Mouse (Mus musculus) liver, embryonic 14.5 days (tissue): ENCODE data around the gene Hinfp. TPM values are rescaled to one million over a fixed set of nuclear protein-coding genes. Genes with fewer than 3 reads are reported as not detected.

ENCODE experiments used
- ATAC-seq: fragments of 200-750 bp; cut with Nextera tagmentation; 2 replicates; pipeline ENCODE4 v1.8.0; 2017; ENCODE audit warnings: moderate number of reproducible peaks, mild to moderate bottlenecking, moderate library complexity; ENCODE audit not compliant: insufficient read depth
- DNase-seq, 3 experiments: peaks; one replicate each; pipeline ENCODE4 v3.0.0-alpha.2; 2012 to 2013; ENCODE audit warnings: low read depth in 3 of 3, low spot score in 3 of 3
- H3K27ac ChIP-seq: fragments of 300-500 bp; sonication (generic); 2 replicates; pipeline ENCODE4 v1.5.1; 2014; ENCODE audit warnings: moderate library complexity, mild to moderate bottlenecking, control low read depth, inconsistent platforms
- H3K27me3 ChIP-seq: fragments of 300-500 bp; sonication (generic); 2 replicates; pipeline ENCODE4 v1.6.1; 2014; ENCODE audit warnings: mild to moderate bottlenecking, low read length, moderate library complexity; ENCODE audit not compliant: control insufficient read depth, insufficient read depth
- H3K36me3 ChIP-seq: fragments of 300-500 bp; sonication (generic); replicated peaks from 2 replicates; pipeline ENCODE4 v1.6.1; 2014; ENCODE audit warnings: low read depth; ENCODE audit not compliant: control insufficient read depth, insufficient read depth
- H3K4me1 ChIP-seq, 2 experiments: fragments of 200-500 bp in 1 of 2; fragments of 300-500 bp in 1 of 2; sonication (generic) in 1 of 2; replicated peaks; 2 replicates each; pipeline ENCODE4 v1.6.1; 2012 to 2014; ENCODE audit warnings: antibody characterized with exemption in 1 of 2, inconsistent platforms in 1 of 2, low read length in 1 of 2; ENCODE audit not compliant: control insufficient read depth in 2 of 2, insufficient read depth in 2 of 2
- H3K4me2 ChIP-seq: fragments of 300-500 bp; sonication (generic); 2 replicates; pipeline ENCODE4 v1.6.1; 2014; ENCODE audit warnings: low read depth, mild to moderate bottlenecking, control low read depth, moderate library complexity
- H3K4me3 ChIP-seq, 2 experiments: fragments of 200-500 bp in 1 of 2; fragments of 300-500 bp in 1 of 2; sonication (generic) in 1 of 2; 2 replicates each; pipeline ENCODE4 v1.5.1; 2012 to 2014; ENCODE audit warnings: low read depth in 2 of 2, low read length in 2 of 2, mild to moderate bottlenecking in 2 of 2, control low read depth in 1 of 2, inconsistent platforms in 1 of 2, moderate library complexity in 1 of 2; ENCODE audit not compliant: insufficient read depth in 1 of 2
- H3K9ac ChIP-seq: fragments of 300-500 bp; sonication (generic); replicated peaks from 2 replicates; pipeline ENCODE4 v1.6.1; 2014; ENCODE audit warnings: mild to moderate bottlenecking, control low read depth, moderate library complexity
- H3K9me3 ChIP-seq: fragments of 300-500 bp; sonication (generic); 2 replicates; pipeline ENCODE4 v1.6.1; 2016; ENCODE audit warnings: low read length, mixed read lengths; ENCODE audit not compliant: control insufficient read depth
- CTCF ChIP-seq: IDR thresholded peaks from 2 replicates; pipeline ENCODE4 v1.5.1; 2016; ENCODE audit warnings: antibody characterized with exemption, low read depth, control low read depth
- EP300 ChIP-seq: IDR thresholded peaks from 2 replicates; pipeline ENCODE4 v1.6.1; 2016; ENCODE audit warnings: antibody characterized with exemption, low read depth
- WGBS: fragments of 180-500 bp; shearing (Covaris S2); extraction: QIAGEN DNeasy Blood & Tissue Kit; methylation state at CpG from one replicate; pipeline ENCODE4 v1.1.7; 2014; ENCODE audit not compliant: insufficient replicate concordance; 5-methylcytosine and 5-hydroxymethylcytosine counted together
- polyA plus RNA-seq, 2 experiments: library from polyadenylated mRNA; depleted of rRNA in 1 of 2; stranded (reverse) in 1 of 2; unstranded in 1 of 2; fragments of >200 nt; fragmentation: Nextera tagmentation in 1 of 2; extraction: Ambion mirVana in 1 of 2; gene quantifications; 2 replicates each; pipeline versions ENCODE4 v1.2.1 to v1.2.3; 2012 to 2014

Hinfp gene
- polyA plus RNA-seq (2012; rRNA removed) (11.8 and 13.8 TPM in 2 replicates), polyA plus RNA-seq (2014; fragmentation: Nextera tagmentation; extraction: Ambion mirVana) (8.0 and 8.3 TPM in 2 replicates)

GRCm38 (mm10) chr9:44305466-44306079, at the start of gene Hinfp:
Gene Hinfp, minus strand, starts transcription at chr9:44305671.
- Histone ChIP-seq H3K27me3 (no peaks in the 10 kb centered on the region), H3K4me1 (peaks cover 11% of the 10 kb centered on the region in 2 experiments), H3K4me2 (peak within 1 kb of the TSS; percentile 81), H3K4me3 (peak within 1 kb of the TSS; percentile 71 to 86), H3K9ac (peak within 1 kb of the TSS; percentile 88), H3K27ac (peak within 1 kb of the TSS; percentile 80), H3K9me3 (no peaks in the 10 kb centered on the region), H3K36me3 (peaks cover 26% of the 10 kb centered on the region)
- WGBS, result under 1% methylated on average over 54 of the region's 54 CpGs
- ATAC-seq (peak; percentile 99), DNase-seq (peak; percentile 99)
- TF ChIP-seq CTCF (0 out of 2 replicates have a peak, but pooled peaks have one; percentile 28), EP300 (peak; percentile 58)

GRCm38 (mm10) chr9:44353142-44353541, 47.7 kb upstream of the Hinfp start:
- Histone ChIP-seq H3K9ac (no peak overlapping the region), H3K27me3 (no peaks in the 10 kb centered on the region), H3K27ac (no peak overlapping the region), H3K9me3 (no peaks in the 10 kb centered on the region), H3K4me2 (no peak overlapping the region), H3K4me3 (no peak overlapping the region), H3K4me1 (no peaks in the 10 kb centered on the region), H3K36me3 (peaks cover 73% of the 10 kb centered on the region)
- ATAC-seq (no peak), DNase-seq (no peak)
- TF ChIP-seq EP300 (no peak), CTCF (no peak)
- 82% methylated on average over 6 of the region's 6 CpGs for WGBS

GRCm38 (mm10) chr9:44352337-44352736, 46.9 kb upstream of the Hinfp start:
- H3K4me3 ChIP-seq, result no peak overlapping the region
- no peak overlapping the region for H3K9ac ChIP-seq
- ATAC-seq (no peak), DNase-seq (no peak)
- H3K4me1 ChIP-seq, result no peaks in the 10 kb centered on the region
- no peaks in the 10 kb centered on the region for H3K9me3 ChIP-seq
- WGBS, result 85% methylated on average over 10 of the region's 10 CpGs
- H3K4me2 ChIP-seq, result no peak overlapping the region
- H3K27me3 ChIP-seq, result no peaks in the 10 kb centered on the region
- TF ChIP-seq CTCF (no peak), EP300 (no peak)
- H3K27ac ChIP-seq, result no peak overlapping the region
- peaks cover 73% of the 10 kb centered on the region for H3K36me3 ChIP-seq

- H3K4me2 ChIP-seq, result no peak overlapping the region
- DNase-seq (no peak), ATAC-seq (no peak)
- H3K27me3 ChIP-seq, result no peaks in the 10 kb centered on the region
- no peak overlapping the region for H3K4me3 ChIP-seq
- no peak overlapping the region for H3K27ac ChIP-seq
- no peaks in the 10 kb centered on the region for H3K9me3 ChIP-seq
- H3K4me1 ChIP-seq, result no peaks in the 10 kb centered on the region
- WGBS, result 86% methylated on average over 4 of the region's 4 CpGs
- H3K36me3 ChIP-seq, result peaks cover 68% of the 10 kb centered on the region
- TF ChIP-seq CTCF (no peak), EP300 (no peak)
- H3K9ac ChIP-seq, result no peak overlapping the region
These were observed 45.9 kb upstream of the Hinfp start for GRCm38 (mm10) chr9:44351396-44351795.

GRCm38 (mm10) chr9:44348546-44348945, 43.1 kb upstream of the Hinfp start:
- no peak for DNase-seq
- H3K27ac ChIP-seq, result no peak overlapping the region
- TF ChIP-seq EP300 (no peak), CTCF (peak; percentile 66)
- H3K4me2 ChIP-seq, result no peak overlapping the region
- no peaks in the 10 kb centered on the region for H3K9me3 ChIP-seq
- no peak overlapping the region for H3K4me3 ChIP-seq
- peaks cover 40% of the 10 kb centered on the region for H3K36me3 ChIP-seq
- no peak overlapping the region for H3K9ac ChIP-seq
- WGBS, result 88% methylated on average over 4 of the region's 4 CpGs
- ATAC-seq, result no peak
- peaks cover 5 to 6% of the 10 kb centered on the region in 2 experiments for H3K4me1 ChIP-seq
- H3K27me3 ChIP-seq, result no peaks in the 10 kb centered on the region
